Mouse (Mus musculus): Measurements from ENCODE around the gene Kif26b.

Kif26b gene

DNA sequence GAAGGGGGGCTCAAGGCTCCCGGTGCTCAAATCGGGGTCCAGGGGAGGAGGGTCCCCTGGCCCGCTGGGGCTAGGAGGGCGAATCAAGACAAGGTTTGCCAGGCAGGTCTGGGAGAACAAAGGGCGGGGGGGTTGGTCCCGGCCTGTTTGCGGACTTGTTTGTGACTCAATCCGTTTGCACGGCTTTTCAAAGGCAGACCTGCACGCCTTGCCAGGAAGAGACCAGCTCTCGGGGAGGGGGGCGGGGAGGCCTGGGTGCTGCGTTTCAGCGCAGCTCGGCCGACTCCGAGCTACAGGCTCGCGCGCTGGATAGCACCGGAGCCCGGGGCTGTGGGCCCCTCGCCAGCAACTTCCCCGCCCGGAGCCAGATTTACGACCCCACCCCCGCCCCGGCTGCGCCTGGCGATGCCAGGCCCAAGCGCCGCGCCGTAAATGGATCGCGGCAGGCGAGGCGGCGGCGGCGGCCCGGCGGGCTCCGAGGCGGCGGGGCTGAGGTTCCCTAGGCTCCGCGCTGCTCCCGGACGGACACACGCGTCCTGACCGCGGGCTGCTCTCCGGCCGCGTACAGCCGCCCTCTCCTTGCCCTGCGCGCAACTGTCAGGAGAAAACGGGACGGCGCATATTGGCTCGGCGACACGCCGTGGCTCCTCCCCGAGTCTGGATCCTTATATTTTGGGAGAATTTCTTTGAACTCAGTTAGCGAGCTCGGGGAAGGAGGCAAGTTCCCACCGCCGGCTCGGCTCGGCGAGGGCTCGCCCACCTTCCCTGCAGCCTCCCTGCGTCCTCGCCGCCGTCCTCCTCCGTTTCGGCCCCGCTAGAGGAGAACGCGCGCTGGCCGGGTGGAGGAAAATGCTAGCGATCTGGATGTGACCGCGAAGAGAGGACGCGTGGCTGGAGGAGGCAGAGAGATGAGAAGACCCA is at the start of gene Kif26b:
Gene Kif26b, plus strand, starts transcription at position 695 of the 921 bp plus-strand sequence.
- peak; percentile 45 for ATAC-seq (ENCODE audit: low TSS enrichment)

DNA sequence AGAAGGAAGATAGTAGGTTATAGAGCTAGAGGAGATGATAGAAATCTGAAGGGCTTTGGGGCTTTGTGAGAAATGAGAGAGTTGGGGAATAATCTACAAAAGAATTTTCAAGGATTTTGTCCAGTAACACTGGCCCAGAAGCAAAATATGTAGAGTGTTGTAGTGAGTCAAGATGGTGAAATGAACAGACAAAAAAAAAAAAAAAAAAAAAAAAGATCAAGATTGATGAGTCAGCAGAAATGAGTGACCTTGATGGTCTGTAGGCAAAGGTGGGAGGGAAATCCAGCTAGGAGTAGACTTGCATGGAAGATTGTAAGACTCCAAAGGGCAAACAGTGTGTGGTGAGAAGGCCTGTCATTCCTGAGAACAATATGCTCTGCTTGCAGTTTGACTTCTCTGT is 45.1 kb upstream of the Kif26b start:
- ATAC-seq (ENCODE audit: low TSS enrichment) = no peak

DNA sequence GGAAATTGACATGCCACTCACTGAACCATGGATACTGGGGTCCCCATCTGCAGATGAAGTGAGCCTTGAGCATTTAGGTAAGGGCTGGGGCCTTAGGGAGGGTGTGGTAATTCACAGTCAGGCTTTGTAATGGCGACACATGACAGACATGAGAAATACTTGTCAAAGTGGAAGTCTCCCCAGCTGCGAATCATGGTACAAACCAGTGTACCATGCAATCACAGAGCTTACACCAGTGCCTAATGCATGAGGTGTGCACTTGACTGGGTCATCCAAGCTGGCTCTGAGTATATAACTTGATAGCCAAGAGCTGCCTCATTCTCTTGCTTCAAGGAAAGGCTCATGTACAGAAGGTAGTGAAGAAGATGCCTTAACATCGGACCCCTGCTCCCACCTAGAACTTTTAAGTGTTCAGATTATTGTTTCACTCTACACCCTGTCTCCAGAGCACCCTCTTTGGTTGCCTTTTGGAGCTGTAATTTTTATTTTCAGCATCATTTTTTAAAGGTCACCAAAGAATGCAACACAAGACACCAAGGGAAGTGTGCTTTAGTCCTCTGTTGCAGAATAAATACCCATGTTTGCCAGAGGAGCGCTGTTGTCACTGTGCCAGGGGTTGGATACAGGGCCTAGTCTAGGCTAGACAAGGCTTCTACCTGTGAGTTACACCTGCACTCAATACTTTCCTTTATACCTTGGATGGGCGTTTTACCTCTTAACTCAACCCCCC is 43.6 kb upstream of the Kif26b start:
- ATAC-seq (ENCODE audit: low TSS enrichment) = no peak

DNA sequence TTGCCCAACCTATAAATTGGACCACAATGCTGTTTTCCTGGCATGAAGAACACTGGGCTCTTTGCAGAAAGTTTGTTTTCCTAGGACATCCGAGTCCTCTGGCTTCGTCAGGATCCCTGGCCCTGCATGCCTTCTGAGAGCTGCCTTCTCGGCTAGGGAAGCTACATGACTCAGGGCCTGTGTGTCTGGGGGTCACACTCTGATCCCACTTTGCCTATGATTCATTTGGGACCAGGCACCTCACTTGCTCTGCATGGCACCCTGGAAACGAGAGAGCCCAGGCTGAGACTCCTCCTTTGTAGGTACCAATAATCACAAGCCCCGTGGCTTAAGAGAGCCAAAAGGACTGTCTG is 43.1 kb upstream of the Kif26b start:
- ATAC-seq (ENCODE audit: low TSS enrichment) = no peak

DNA sequence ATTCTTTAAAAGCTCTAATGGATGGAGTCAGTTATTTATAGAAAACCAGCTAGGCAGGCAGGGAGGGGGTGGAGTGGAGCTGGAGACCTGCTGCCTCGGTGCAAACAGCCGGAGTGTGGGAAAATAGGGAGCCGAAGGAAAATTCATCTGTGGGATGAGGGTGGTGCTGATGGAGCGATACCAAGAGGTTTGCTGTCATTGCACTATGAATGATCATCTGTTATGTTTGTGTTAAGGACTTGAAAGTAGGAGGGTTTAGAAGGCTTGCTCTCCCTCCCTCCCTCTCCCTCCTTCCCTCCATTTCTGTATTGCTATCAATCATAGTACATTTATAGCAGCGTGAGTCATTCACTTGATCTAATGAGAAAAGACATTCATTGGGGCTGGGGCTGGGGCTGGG is 42.1 kb upstream of the Kif26b start:
- peak; percentile 87 for ATAC-seq (ENCODE audit: low TSS enrichment)

DNA sequence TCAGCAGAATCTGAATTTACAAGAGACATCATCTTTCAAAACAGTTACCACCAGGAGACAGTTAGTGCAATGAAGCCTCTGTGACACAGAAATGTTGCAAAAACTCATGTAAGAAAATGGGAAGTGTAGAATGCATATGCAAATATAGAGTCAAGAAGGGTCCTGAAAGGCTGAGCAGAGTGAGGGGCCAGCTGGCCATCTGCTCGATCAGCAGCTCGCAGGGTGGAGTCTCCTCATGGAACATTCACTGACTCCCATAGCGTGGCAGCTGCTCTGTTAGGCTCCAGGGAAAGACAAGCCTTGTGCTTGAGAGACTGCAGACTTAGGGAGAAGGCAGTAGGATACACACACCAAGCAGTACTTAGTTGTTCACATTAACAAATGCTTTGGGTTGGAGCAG is 39.8 kb upstream of the Kif26b start:
- ATAC-seq (ENCODE audit: low TSS enrichment) = no peak

DNA sequence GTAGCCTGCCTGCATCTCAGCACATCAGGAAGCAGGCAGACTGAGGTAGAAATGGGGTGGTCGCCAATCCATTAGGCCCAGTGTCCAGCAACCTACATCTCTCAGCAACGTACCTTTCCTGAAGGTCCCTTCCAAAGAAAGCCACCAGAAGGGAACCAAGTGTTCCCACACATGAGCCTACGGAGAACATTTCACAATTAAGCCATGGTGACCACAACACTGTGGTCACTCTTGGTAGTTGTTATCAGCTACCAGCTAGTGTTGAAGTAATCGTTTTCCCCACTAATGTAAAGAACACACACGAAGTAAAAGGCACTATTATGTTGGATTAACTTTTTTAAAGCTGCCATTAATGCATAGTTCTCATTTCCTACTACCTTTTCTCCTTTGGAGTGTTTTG is 37.2 kb upstream of the Kif26b start:
- ATAC-seq (ENCODE audit: low TSS enrichment) = no peak

DNA sequence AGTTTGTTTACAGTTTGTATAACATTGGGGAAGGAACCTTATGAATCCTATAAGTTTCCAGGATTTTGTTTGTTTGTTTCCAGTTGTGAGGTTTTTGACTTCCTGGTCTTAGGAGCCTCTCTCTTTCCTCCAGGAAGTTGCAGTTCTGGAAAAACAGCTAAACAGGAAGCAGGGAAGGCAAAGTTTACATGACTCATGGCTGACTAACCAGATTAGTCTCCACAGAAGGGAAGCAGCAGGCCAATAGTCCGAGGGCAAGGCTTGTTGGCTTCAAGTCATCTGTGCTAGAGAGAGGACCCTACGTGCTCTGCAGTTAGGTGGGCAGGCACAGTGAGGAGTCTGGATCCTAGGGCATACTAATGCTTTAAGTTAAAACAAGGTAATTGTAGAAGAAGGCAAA is 36.4 kb upstream of the Kif26b start:
- ATAC-seq (ENCODE audit: low TSS enrichment) = no peak

DNA sequence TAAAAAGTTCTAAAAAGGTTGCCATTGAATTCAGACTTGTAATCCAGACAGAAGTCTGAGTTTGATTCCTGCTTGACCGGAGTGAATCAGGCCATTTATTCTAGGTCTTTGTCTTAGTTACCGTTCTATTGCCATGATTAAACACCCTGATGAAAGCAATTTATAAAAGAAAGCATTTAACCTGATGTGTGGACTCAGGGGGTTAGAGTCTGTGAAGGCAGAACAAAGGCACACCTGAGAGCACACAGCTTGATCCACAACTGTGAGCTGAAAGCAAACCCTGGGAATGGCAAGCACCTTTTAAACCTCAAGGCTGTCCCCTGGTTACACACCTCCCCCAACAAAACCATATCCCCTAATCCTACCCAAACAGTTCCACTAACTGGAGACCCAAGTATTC is 32.7 kb upstream of the Kif26b start:
- ATAC-seq (ENCODE audit: low TSS enrichment) = no peak

DNA sequence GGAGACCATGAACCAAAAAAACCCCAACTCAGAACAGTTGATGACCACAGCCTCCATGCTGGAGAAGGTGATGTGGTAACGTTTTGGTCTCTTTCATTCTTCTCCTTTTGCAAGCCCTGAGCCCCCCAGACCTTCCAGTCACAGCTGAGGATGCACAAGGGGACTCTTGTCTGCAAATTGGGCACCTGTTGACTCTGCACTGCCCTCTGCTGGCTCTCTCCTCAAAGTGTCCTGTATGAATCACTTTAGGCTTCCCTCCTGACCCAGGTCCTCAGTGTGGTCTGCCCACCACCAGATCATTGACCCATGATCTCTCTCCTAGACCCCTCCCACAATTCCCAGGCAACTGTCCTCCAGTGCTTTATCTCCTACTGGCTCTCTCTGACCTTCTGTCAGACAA is 32.1 kb upstream of the Kif26b start:
- no peak for ATAC-seq (ENCODE audit: low TSS enrichment)

DNA sequence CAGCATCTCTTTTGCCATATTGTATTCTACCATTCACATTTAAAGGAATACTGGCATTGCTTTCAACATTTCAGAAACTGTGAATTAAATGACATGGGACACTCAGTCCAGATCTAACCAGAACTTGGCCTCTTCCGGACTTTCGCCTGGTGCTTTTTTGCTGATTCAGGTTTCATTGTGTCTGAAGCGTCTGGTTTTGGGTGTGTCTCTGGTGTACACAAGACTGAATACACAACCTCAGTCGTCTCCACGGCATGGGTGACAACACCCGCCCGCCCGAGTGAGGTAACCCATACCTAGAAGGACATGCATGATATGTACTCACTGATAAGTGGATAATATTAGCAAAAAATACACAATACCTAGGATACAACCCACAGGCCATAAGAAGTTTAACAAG is 22.0 kb upstream of the Kif26b start:
- ATAC-seq (ENCODE audit: low TSS enrichment) = no peak

DNA sequence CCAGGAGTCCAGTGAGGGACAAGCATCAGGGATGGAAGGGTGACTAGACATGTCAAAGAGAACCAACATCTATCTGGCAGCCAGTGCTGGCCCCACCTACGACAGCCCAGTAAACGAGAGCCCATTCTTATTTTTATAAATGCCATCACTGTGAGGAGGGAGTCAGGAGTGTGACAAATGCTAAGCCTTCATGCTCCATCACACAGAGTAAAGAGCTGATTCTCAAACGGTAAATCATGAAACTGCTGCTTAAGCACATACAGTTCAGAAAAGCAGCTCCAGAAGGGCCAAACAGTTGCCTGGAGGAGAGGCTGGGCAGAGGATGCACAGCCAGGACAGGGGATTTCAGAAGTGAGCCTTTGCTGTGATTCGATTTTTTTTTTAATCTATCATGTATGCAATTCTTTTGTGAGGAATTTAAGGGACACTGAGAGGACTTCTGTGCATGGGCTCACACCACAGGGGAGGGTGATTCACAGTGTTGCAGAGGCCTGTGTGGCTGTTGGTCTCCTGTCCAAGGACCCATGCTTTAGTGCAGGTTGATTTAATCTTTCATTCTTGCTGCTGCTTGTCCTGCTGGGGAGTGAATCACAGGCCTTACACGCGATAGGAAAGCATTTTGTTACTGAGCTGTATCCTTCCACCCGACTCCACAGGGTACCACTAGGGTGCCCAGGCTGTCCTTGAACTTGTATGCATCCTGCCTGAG is 16.4 kb upstream of the Kif26b start:
- no peak for ATAC-seq (ENCODE audit: low TSS enrichment)

DNA sequence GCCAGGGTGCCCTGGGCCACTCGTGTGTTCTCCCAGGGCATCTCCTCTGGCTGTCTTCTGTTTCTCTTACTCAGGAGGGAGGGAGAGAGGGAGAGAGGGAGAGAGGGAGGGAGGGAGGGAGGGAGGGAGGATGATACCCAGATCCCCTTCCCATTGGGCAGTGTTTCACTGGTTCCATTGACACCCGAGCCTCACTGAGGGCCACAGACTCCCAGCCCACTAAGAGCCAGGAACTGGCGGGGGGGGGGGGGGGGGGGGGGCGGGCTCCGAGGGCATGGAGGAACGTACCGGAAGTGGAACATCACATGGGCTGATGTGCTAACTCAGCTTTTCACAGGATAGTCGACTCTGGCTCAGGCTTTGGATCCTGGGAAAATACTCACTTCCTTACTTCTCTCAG is 15.0 kb upstream of the Kif26b start:
- no peak for ATAC-seq (ENCODE audit: low TSS enrichment)

DNA sequence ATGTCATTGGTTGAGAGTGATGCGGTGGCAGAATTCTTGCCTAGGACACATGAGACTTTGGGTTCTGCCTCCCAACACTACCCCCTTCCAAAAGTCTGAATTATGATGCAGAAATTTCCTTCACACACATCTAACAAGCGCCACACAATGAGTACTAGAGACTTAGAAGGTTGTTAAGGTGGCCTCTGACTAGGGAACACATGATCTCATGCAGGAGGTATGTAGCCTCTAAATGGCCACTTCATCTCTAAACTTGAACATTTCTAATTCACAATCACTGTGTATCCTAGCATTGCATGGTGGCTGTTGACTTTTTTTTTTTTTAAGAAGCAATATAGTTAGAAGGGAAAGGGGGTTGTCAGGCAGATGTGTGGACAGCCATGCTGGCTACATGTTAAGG is 13.1 kb upstream of the Kif26b start:
- ATAC-seq (ENCODE audit: low TSS enrichment) = no peak

DNA sequence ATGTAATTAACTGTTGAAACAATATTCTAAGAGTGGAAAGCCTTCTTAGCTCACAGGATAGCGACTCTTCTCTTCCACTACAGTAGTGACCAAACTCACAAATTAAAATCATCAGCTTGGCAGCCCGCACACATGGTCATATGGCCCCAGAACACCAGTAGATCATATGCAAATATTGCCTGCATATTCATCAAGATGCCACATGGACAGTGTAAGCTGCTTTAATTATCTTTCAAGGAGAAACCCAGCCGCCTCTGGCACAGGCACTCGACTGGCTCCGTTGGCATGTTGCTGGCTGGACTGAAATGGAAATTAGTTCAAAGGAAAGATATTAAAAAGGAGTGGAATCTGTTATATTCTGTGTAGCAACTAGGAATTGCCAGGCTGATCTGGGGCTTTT is 6.5 kb upstream of the Kif26b start:
- ATAC-seq (ENCODE audit: low TSS enrichment) = no peak

DNA sequence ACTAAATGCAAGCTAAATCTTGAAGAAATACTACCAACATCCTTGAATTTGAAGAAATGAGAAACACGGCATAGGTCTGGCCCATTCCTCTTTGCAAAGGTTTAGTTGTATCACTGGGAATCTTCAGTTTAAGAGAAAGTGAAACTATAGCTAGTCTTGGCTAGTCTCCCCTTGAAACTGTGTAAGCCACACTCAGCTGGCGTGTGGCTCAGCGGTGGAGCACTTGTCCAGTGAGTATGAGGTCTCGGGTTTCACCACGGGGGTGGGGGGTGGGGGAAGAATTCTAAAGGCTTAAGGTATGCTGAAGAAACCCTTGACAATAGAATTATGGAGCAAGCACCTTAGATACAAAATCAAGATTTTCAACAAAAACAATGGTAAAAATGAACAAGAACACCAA is 5.8 kb upstream of the Kif26b start:
- no peak for ATAC-seq (ENCODE audit: low TSS enrichment)

DNA sequence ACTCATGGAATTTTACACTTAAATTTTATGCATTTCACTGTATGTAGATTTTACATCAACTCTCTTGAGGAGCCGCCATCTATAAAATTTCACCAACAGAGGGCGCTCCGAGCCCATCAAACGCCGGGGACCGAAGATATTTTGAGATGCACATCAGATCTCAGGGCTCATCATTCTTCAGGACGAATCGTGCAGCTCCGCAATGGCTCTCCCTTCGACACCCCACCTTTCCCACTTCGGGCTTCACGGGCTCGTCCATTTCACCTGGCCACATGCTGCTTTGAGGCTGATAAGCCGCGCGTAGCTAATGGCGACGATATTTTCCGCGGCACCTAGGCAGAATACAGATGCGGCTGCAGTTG is 1.8 kb upstream of the Kif26b start:
- peak; percentile 41 for ATAC-seq (ENCODE audit: low TSS enrichment)

DNA sequence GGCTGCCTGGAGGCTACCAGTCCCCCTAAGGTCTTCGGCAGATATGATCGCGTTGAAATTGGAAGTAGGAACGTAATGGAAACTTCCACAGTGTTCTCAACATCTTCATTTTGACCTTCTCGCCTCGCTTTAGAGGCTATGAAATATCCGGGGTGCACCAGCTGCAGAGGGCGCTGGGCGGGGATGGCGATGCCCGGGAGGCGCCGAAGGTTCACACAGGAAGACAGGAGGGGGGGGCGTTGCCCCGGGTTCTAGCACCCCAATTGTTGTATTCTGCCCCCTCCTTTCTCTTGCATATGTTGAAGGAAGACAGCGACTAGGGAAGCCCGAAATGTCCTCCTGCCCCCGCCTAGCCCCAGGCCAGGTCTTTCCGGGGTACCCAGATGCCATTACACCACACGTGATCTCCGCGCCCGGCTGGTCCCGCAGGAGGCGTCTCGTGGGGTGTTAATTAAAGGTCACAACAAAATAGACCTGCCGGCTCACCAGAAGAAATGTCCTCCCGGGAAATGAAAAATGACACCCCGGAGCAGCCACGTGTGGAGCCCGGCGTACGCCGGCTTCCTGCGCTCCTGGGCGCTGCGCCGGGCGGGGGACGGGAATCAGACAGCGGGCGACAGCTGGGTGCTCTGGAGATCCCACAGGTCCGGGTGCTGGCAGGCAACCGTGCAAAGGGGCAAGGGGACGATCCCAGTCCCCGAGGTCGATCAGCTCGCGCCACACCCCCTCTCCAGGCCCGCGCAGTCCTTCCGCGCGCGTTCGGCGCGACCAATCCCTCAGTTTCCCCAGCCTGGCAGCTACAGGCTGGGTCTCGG is 1.2 kb upstream of the Kif26b start:
- ATAC-seq (ENCODE audit: low TSS enrichment) = peak; percentile 22

DNA sequence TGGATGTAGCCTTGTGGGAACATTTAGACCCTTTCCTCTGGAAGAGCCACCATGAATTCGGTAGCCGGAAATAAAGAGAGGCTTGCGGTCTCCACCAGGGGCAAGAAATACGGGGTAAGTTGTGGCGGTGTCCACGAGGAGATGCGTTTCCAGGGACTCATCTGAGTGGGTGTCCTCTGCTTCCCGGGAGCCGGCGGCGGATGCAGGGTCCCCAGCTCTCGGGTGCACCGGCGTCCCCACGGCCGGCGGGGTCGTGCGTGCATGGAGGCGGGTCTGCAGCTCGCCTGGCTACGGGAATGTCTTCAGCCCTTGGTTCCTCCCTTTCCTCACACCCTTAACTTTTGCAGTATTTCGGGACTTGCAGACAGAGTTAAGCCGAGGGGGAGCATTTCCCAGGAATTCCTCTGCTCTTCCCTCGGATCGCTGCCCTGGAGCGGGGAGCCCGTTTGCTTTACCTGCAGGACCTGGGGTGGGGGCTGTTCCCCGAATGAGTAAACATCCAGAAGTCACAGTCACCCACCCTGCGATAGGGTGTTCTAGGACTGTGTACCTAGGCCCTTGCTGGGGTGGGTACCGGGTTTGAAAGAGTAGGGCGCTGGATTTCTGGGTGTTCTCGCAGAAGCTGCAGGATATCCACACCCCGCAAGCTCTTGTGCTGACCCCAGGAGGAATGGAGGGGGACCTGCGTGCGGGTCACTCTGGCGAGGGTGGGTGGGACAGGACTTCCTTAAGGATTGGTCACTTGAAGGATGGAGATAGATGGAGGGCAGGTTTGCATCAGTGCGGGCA is 781 bp downstream of the Kif26b start:
- no peak for ATAC-seq (ENCODE audit: low TSS enrichment)

DNA sequence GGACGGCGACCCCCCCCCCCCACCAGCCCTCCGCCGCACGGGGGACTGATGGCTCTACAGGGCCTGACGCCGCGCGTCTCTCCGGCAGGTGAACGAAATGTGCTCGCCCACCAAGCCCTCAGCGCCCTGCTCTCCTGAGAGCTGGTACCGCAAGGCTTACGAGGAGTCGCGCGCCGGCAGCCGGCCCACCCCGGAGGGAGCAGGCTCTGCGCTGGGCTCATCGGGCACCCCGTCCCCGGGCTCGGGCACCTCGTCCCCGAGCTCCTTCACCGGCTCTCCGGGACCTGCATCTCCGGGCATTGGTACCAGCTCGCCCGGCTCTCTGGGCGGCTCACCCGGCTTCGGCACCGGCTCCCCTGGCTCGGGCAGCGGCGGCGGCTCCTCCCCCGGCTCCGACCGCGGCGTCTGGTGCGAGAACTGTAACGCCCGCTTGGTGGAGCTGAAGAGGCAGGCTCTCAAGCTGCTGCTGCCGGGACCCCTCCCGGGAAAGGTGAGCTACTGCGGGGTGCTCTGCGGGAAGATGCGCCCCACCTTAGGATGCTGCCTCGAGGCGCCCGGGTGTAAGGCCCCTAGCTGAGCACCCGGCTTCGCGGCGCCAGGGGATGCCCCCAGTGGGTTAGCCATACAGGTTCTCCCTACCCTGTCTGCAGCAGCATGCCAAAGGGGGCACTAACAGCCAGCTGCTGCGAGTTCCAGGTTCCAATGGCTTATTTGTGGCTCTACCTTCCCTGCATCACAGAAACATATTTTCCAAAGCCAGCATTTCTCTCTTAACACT is 1.6 kb downstream of the Kif26b start:
- peak; percentile 71 for ATAC-seq (ENCODE audit: low TSS enrichment)
